Mouse (Mus musculus) neutrophil, adult 5-6 weeks (primary cell): ENCODE results near the gene Olfr186. TPM values are rescaled to one million over a fixed set of nuclear protein-coding genes. Genes with fewer than 3 reads are reported as not detected.
"Not testable (repeated sequence)": the region's sequence is repeated elsewhere in the genome, so short reads cannot be mapped to it uniquely, and the experiment has no call there.

Source experiments
- ATAC-seq: fragments of 151-379, 151-347 bp; 2 replicates; pipeline ENCODE4 v1.8.0; 2017; ENCODE audit warnings: mild to moderate bottlenecking, moderate TSS enrichment; ENCODE audit not compliant: insufficient number of reproducible peaks, poor library complexity, low FRiP score, severe bottlenecking; ENCODE audit errors: extremely low read depth
- total RNA-seq: library from RNA; stranded (forward); fragments of 200-1000 nt; gene quantifications from 2 replicates; pipeline ENCODE4 v1.2.3, GENCODE M21; 2017

Olfr186 gene
- total RNA-seq = not detected in 2 replicates

DNA sequence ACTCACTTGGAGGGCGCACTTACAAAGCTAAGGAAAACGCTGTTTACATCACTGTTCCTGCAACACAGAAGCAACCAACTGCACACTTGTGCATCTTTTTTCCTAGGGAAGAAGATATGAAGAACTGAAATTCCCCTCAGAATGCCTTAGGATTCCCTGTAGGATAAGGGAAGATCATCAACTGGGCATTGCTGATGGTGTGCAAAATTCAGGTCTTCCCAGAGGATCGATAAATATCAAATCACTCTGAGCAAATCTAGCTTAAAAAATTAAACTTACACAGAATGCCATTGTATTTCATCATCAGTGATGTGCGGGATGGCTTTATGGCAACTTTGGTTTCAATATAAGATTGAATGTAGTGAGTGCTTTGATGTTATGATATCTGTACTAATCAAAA lies at the start of gene Olfr186:
Olfr186 (minus strand) TSS at position 101 of the 400 bp plus-strand sequence.
- no peak for ATAC-seq

DNA sequence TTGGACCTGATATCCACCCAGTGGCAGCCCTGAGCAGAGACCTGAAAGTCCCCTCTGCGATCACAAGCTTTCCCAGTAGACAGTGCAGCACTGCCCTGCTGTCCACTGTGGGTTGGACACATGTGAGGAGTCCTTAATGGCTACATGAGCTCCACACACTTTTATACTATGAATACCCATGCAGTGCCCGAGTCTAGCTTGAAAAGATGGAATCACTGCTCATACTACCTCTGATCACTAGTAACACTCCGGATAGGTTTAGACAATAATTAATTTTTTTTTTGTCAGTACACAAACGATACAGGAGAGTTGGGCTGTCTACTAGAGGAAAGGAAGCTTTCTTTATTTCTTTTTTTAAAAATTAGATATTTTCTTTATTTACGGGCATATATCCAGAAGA lies 47.8 kb upstream of the Olfr186 start, which contains the start of gene Olfr190:
Olfr190 (minus strand) TSS at position 101 of the 400 bp plus-strand sequence.
- no peak for ATAC-seq

DNA sequence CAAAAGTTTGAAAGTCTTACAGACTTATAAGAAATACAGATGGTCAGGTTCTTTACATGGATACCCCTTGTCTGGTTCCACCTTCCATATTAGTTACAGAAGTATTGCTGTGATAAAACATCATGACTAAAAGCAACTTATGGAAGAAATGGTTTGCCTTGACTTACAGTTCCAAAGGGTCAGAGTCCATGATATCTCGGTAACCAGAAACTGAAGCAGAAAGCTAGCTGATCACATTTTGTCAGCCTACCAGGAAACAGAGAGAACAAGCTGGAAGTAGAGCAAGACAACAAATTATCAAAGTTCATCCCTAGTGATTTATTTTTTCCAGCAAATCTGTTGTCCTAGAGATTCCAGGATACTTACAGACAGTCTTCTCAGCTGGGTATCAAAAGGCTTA lies 43.4 kb upstream of the Olfr186 start:
- no peak for ATAC-seq

DNA sequence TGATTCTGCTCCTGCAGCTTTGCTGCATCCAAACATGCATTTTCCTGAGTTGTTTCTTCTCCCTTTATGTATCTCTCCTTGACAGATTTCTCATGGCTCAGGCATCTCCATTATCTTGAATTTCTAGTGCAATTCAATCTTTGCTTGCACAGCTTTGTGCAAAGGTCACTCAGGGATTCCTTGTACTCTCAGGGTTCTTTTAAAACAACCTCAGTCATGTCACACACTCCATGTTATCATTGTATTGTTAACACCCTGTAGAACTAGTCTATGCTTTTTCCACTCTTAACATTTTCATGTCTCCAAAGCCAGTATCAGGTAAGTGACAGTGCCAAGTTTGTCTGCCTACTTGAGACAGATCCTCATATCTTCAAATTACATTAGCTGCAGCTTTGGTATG lies 41.7 kb upstream of the Olfr186 start:
- ATAC-seq = no peak

DNA sequence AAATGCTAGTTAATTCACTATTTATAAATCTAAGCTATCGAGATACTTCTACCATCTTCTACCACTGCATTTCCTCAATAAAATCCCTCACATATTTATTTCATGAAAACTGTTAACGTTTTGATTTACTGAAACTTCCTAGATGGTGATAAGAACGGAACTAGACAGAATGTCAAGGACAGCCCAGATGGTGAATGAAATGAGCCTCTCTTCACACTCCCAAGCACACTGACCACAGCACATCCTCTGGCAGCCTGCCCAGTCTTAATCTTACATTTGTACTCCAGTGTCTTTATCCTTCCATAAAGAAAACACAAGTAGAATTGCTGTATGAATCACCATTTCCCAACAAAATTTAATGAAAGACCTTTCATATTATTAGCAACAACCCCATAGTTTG lies 32.3 kb upstream of the Olfr186 start:
- ATAC-seq = not testable (repeated sequence)

DNA sequence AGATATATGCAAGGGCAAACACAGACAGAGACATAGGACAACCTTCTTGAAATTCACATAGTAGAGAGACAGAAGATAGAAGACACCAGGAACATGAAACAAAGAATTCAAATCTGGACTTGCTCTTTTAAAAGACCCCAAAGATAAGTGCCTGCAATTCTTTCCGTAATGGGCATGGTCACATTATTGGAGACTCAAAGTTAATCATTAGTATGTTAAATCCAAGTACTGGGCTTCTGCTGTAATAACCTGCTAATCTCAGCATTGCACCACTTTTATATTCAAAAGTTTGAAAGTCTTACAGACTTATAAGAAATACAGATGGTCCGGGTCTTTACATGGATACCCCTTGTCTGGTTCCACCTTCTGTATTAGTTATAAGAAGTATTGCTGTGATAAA lies 19.2 kb upstream of the Olfr186 start:
- not testable (repeated sequence) for ATAC-seq

DNA sequence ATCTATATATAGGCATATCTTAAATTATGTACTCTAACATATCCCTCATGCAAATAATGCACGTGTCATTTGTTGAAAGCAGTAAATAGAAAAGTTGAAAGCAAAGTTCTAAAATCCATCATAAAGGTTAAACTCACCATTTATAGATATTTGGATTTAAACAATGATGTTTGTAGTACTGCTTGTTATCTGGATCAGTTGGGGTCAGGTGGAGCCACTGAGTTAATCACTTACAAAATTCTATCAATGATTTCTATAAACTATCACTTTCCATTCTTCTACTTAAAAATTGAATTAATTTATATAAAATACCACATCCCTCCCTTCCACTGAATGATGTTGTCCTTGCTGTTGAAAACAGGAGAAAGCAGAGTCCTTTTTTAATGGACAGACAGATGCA lies 18.8 kb upstream of the Olfr186 start:
- no peak for ATAC-seq

DNA sequence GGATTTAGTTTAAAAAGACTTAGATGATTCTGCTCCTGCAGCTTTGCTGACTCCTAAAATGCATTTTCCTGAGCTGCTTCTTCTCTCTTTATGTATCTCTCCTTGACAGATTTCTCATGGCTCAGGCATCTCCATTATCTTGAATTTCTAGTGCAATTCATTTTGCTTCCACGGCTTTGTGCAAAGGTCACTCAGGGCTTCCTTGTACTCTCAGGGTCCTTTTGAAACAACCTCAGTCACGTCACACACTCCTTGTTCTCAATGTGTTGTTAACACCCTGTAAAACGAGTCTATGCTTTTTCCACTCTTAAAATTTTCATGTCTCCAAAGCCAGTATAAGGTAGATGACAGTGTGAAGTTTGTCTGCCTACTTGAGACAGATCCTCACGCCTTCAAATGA lies 17.5 kb upstream of the Olfr186 start:
- no peak for ATAC-seq

DNA sequence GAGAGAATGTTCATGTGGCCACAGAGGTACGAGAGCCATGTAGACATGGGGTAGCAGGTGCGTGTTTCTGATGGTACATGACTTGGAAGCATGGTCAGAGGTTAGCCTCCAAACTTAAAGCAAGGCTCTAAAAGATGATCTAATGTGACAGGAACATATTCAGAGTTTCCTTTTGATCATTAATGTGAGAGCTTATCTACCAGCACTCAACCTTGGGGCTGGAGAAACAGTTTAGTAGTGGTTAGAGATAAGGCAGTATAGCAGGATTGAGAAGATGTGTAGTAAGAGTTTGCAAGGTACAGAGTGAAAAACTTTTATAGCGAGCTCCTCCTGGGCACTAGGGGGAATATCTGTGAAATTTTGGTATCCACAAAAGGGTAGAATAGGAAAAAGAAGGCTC lies 15.7 kb upstream of the Olfr186 start:
- ATAC-seq = no peak

DNA sequence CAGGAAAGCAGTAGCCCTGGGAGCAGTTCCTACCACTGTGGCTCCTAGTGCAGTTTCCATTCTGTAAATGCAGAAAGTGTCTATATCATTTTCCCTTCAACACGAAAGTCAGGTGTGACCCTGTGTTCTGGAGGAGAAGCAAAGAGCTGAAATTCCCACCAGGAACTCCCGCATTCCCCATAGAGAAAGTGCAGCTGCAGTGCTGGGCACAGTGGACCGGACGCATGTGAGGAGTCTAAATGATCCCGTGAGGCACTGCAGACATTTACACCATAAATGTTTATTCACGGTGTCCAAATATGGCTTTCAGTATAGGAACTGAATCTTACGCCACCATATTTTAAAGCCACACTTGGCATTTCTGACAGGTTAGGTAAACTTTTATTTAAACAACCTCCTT lies 9.6 kb upstream of the Olfr186 start, which contains the start of gene Olfr187:
Olfr187 (minus strand) TSS at position 58 of the 400 bp plus-strand sequence.
- no peak for ATAC-seq

DNA sequence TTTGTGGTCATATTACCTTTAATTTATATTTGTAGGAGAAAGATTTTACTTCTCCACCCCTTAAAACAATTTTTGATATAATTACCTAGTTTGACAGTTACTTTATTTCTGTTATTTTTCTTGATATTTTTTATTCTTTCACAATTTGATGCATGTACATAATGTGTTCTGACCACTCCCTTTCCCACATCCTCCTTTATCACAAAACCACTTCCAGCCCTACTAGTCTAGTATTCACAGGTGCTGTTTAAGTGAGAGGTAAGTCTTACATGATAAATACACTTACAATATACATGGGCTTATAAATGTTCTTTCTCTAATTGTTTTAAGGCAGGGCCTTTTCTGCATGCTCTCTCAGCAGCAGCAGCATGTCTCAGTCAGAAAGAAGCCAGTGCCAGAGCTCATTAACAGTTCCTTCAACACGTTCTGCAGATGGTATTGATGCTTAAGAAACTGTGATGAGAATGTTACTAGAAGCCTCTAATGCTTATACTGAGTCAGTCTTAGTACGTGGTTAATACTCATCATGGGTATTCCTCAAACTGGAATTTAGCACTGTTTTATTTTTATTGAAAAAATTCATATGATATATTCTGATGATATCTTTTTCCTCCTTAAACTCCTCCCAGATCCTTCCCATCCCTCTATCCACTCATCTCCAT lies 16.6 kb downstream of the Olfr186 start:
- no peak for ATAC-seq

DNA sequence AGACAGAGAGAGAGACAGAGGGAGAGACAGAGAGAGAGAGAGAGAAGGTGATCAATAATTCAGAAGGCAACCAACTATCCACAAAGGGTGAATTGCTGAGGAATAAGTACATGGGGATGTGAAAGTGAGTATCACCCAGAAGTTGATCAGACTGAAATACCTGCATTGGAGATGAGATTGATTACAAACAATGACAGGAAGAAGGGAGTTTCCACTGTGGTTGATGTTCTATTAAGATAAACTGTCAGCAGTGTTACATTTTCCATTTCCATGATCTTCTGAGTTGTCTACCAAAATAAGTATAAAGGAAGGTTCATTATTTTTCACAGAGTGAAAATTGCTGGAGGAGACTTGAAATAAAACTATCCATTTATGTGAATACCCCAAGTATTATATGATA lies 22.9 kb downstream of the Olfr186 start:
- ATAC-seq = no peak

DNA sequence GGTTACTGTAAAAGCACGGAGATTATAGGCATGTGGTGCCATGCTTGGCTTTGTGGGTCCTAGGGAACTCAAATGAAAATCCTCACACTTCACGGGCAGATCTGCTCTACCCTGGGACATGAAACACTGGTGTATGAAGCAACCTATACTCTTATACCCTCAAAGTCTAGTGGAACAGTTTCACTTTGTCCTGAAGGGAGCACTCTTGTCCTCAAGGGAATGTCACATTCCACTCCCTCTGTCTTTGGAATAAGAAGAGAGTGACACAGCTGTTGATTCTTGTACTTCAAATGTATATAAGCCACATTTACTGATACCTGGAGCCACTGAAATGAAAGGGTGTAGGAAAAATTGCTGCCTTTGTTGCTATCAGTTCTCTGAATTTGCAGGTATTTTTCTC lies 35.0 kb downstream of the Olfr186 start, which contains the start of gene Olfr183:
Olfr183 (plus strand) TSS at position 301 of the 400 bp plus-strand sequence.
- ATAC-seq = no peak

Other genes with a start within 250 kb of the Olfr186 start
- gene Olfr173, start 230.0 kb downstream of the Olfr186 start, total RNA-seq = not detected in 2 replicates
- not detected in 2 replicates for gene Olfr175-ps1, start 203.5 kb downstream of the Olfr186 start, total RNA-seq
- gene Olfr177, start 155.5 kb downstream of the Olfr186 start, total RNA-seq = 0.25 TPM in 1 of 2 replicates, not detected in the other
- gene Olfr178, start 138.2 kb downstream of the Olfr186 start, total RNA-seq = not detected in 2 replicates
- not detected in 2 replicates for gene Olfr181, start 101.5 kb downstream of the Olfr186 start, total RNA-seq
- gene Olfr180, start 100.9 kb downstream of the Olfr186 start, total RNA-seq = not detected in 2 replicates
- gene Olfr183, start 34.9 kb downstream of the Olfr186 start, total RNA-seq = not detected in 2 replicates
- not detected in 2 replicates for gene Olfr187, start 9.5 kb upstream of the Olfr186 start, total RNA-seq
- under 0.01 TPM in 1 of 2 replicates, not detected in the other for gene Olfr190, start 47.7 kb upstream of the Olfr186 start, total RNA-seq
- gene Olfr191, start 59.5 kb upstream of the Olfr186 start, total RNA-seq = not detected in 2 replicates
- not detected in 2 replicates for gene Olfr193, start 81.6 kb upstream of the Olfr186 start, total RNA-seq
- gene Olfr194, start 90.8 kb upstream of the Olfr186 start, total RNA-seq = 0.12 TPM in 1 of 2 replicates, not detected in the other
- gene Olfr195, start 116.8 kb upstream of the Olfr186 start, total RNA-seq = not detected in 2 replicates
- not detected in 2 replicates for gene Olfr196, start 140.2 kb upstream of the Olfr186 start, total RNA-seq
- gene Olfr198, start 173.2 kb upstream of the Olfr186 start, total RNA-seq = not detected in 2 replicates
- not detected in 2 replicates for gene Olfr199, start 189.5 kb upstream of the Olfr186 start, total RNA-seq
- gene Olfr201, start 242.3 kb upstream of the Olfr186 start, total RNA-seq = not detected in 2 replicates